Mouse (Mus musculus): ENCODE data around the gene Naa16. TPM values are rescaled to one million over a fixed set of nuclear protein-coding genes. Genes with fewer than 3 reads are reported as not detected.

The Naa16 gene
- polyA plus RNA-seq, 1 experiment from 2014 or later: 44.1 TPM

- DNase-seq (no peak), ATAC-seq (ENCODE audit: insufficient read depth) (no peak)
- H3K27me3 ChIP-seq (ENCODE audit: insufficient read depth, low read length): no peaks in the 10 kb centered on the region
- H3K4me3 ChIP-seq (ENCODE audit: low read depth, low read length): no peak overlapping the region
- TF ChIP-seq CTCF (IDR thresholded peaks at IDR 0.05; ENCODE audit: low read depth): no peak
- no peaks in the 10 kb centered on the region for H3K4me1 ChIP-seq (ENCODE audit: insufficient read depth)
- H3K9ac ChIP-seq: no peak overlapping the region
- no peaks in the 10 kb centered on the region for H3K9me3 ChIP-seq (ENCODE audit: low read depth, low read length)
- H3K27ac ChIP-seq (ENCODE audit: low read depth): no peak overlapping the region
- 57% methylated on average over 2 of the region's 2 CpGs for WGBS
- H3K36me3 ChIP-seq (ENCODE audit: insufficient read depth): peaks cover 16% of the 10 kb centered on the region
- no peak overlapping the region for H3K4me2 ChIP-seq
Measured at GRCm38 (mm10) chr14:79410662-79411061, 20.1 kb upstream of the Naa16 start.

- DNase-seq (no peak), ATAC-seq (ENCODE audit: insufficient read depth) (no peak)
- Histone ChIP-seq H3K4me1 (ENCODE audit: insufficient read depth) (no peaks in the 10 kb centered on the region), H3K36me3 (ENCODE audit: insufficient read depth) (peaks cover 16% of the 10 kb centered on the region), H3K4me2 (no peak overlapping the region), H3K9ac (no peak overlapping the region), H3K9me3 (ENCODE audit: low read depth, low read length) (no peaks in the 10 kb centered on the region), H3K4me3 (ENCODE audit: low read depth, low read length) (no peak overlapping the region), H3K27me3 (ENCODE audit: insufficient read depth, low read length) (no peaks in the 10 kb centered on the region), H3K27ac (ENCODE audit: low read depth) (no peak overlapping the region)
- TF ChIP-seq CTCF (IDR thresholded peaks at IDR 0.05; ENCODE audit: low read depth): no peak
- WGBS: 84% methylated on average over 6 of the region's 6 CpGs
Measured at GRCm38 (mm10) chr14:79409278-79409830, 18.8 kb upstream of the Naa16 start.

- no peaks in the 10 kb centered on the region for H3K4me1 ChIP-seq (ENCODE audit: insufficient read depth)
- 72% methylated on average over 2 of the region's 2 CpGs for WGBS
- no peaks in the 10 kb centered on the region for H3K27me3 ChIP-seq (ENCODE audit: insufficient read depth, low read length)
- H3K4me2 ChIP-seq: no peak overlapping the region
- no peak for TF ChIP-seq CTCF (IDR thresholded peaks at IDR 0.05; ENCODE audit: low read depth)
- H3K36me3 ChIP-seq (ENCODE audit: insufficient read depth): peaks cover 12% of the 10 kb centered on the region; the same call in 1 of the 2 replicates
- no peak overlapping the region for H3K9ac ChIP-seq
- DNase-seq: no peak
- ATAC-seq (ENCODE audit: insufficient read depth): no peak
- H3K4me3 ChIP-seq (ENCODE audit: low read depth, low read length): no peak overlapping the region
- H3K9me3 ChIP-seq (ENCODE audit: low read depth, low read length): no peaks in the 10 kb centered on the region
- no peak overlapping the region for H3K27ac ChIP-seq (ENCODE audit: low read depth)
Measured at GRCm38 (mm10) chr14:79407641-79408040, 17.1 kb upstream of the Naa16 start.

DNA sequence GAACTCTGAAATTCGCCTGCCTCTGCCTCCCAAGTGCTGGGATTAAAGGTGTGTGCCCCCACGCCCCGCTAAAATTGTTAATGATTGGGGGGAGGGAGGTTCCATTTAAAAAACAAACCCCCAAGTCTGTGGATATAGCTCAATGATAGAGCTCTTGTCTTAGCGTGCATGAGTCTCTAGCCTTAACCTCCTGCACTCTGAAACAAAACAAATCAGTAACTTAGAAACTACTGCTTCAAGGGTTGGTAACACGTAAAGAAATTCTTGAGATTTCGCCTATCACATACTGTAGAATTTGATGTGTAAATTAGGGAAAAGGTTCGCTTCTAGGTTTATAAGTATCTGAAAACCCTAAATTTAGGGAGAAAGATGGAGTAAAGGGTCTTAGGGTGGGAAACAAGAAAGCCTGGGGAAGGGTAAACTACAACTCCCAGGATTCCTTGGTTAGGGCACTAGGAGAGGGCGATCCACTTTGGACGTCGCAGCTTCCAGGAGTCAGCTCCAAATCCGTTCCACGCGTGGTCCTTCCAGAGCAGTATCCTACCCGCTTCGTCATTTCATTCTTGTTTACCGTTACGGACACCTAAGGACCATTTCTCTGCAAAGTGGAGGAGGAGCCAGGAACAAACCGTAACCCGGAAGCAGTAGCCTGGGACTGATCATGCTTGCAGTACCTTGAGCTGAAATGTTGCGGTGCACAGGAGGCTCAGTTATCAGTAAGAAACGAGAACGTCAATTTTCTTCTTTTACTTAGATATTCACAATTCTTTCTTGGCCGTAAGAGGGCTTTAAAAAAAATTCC is 6.9 kb upstream of the Naa16 start, which contains the start of gene Mtrf1:
Gene Mtrf1, plus strand, starts transcription at position 452 of the 802 bp plus-strand sequence.
- peak within 1 kb of the TSS; percentile 58 for H3K4me3 ChIP-seq (ENCODE audit: low read depth, low read length)
- ATAC-seq (ENCODE audit: insufficient read depth) (peak; percentile 92), DNase-seq (peak; percentile 81)
- H3K36me3 ChIP-seq (ENCODE audit: insufficient read depth): 0 out of 2 replicates have a peak, but pooled peaks cover 7% of the 10 kb centered on the region
- H3K9me3 ChIP-seq (ENCODE audit: low read depth, low read length): no peaks in the 10 kb centered on the region
- TF ChIP-seq CTCF (IDR thresholded peaks at IDR 0.05; ENCODE audit: low read depth): no peak
- peak within 1 kb of the TSS; percentile 64 for H3K9ac ChIP-seq
- H3K4me2 ChIP-seq: peak within 1 kb of the TSS; percentile 67
- H3K27ac ChIP-seq (ENCODE audit: low read depth): peak within 1 kb of the TSS; percentile 88
- no peaks in the 10 kb centered on the region for H3K27me3 ChIP-seq (ENCODE audit: insufficient read depth, low read length)
- 18% methylated on average over 23 of the region's 23 CpGs for WGBS
- H3K4me1 ChIP-seq (ENCODE audit: insufficient read depth): no peaks in the 10 kb centered on the region

- H3K36me3 ChIP-seq (ENCODE audit: insufficient read depth): no peaks in the 10 kb centered on the region
- DNase-seq (peak; percentile 77), ATAC-seq (ENCODE audit: insufficient read depth) (no peak)
- no peaks in the 10 kb centered on the region for H3K27me3 ChIP-seq (ENCODE audit: insufficient read depth, low read length)
- no peak overlapping the region for H3K9ac ChIP-seq
- no peak overlapping the region for H3K27ac ChIP-seq (ENCODE audit: low read depth)
- TF ChIP-seq CTCF (IDR thresholded peaks at IDR 0.05; ENCODE audit: low read depth): peak; percentile 70
- H3K4me1 ChIP-seq (ENCODE audit: insufficient read depth): no peaks in the 10 kb centered on the region
- H3K4me3 ChIP-seq (ENCODE audit: low read depth, low read length): no peak overlapping the region
- H3K9me3 ChIP-seq (ENCODE audit: low read depth, low read length): no peaks in the 10 kb centered on the region
- no peak overlapping the region for H3K4me2 ChIP-seq
Measured at GRCm38 (mm10) chr14:79394564-79394963, 4.0 kb upstream of the Naa16 start.

- no peak for TF ChIP-seq CTCF (IDR thresholded peaks at IDR 0.05; ENCODE audit: low read depth)
- H3K27ac ChIP-seq (ENCODE audit: low read depth): no peak overlapping the region
- DNase-seq: no peak
Measured at GRCm38 (mm10) chr14:79393289-79393688, 2.7 kb upstream of the Naa16 start.

More at GRCm38 (mm10) chr14:79393289-79393688, 2.7 kb upstream of the Naa16 start:
- Histone ChIP-seq H3K4me3 (ENCODE audit: low read depth, low read length) (no peak overlapping the region), H3K9ac (no peak overlapping the region), H3K4me1 (ENCODE audit: insufficient read depth) (peaks cover 3% of the 10 kb centered on the region; the same call in 1 of the 2 replicates), H3K27me3 (ENCODE audit: insufficient read depth, low read length) (no peaks in the 10 kb centered on the region), H3K9me3 (ENCODE audit: low read depth, low read length) (no peaks in the 10 kb centered on the region), H3K4me2 (no peak overlapping the region), H3K36me3 (ENCODE audit: insufficient read depth) (no peaks in the 10 kb centered on the region)
- ATAC-seq (ENCODE audit: insufficient read depth): no peak
- 45% methylated on average over 1 of the region's 1 CpGs for whole genome bisulfite sequencing
